Mouse (Mus musculus): ENCODE data around the gene Rxrg. TPM values are rescaled to one million over a fixed set of nuclear protein-coding genes. Genes with fewer than 3 reads are reported as not detected.

Gene Rxrg
- polyA plus RNA-seq, 1 experiment from 2014 or later = 1.7 TPM

GRCm38 (mm10) chr1:167644866-167645537, 46.8 kb downstream of the Rxrg start:
- H3K4me2 ChIP-seq = no peak overlapping the region
- no peaks in the 10 kb centered on the region for H3K36me3 ChIP-seq
- H3K4me1 ChIP-seq (replicated peaks) = no peaks in the 10 kb centered on the region
- H3K9ac ChIP-seq = no peak overlapping the region
- H3K27ac ChIP-seq (ENCODE audit: poor library complexity, severe bottlenecking) = no peak overlapping the region
- ATAC-seq (ENCODE audit: insufficient number of reproducible peaks, low FRiP score) = peak; percentile 55; the same call in 1 of the 2 replicates
- WGBS = 15% methylated on average over 16 of the region's 16 CpGs
- H3K9me3 ChIP-seq (replicated peaks) = no peaks in the 10 kb centered on the region
- H3K27me3 ChIP-seq (replicated peaks) = peaks cover 24% of the 10 kb centered on the region
- no peak overlapping the region for H3K4me3 ChIP-seq

GRCm38 (mm10) chr1:167648670-167649069, 50.5 kb downstream of the Rxrg start:
- Histone ChIP-seq H3K9ac (no peak overlapping the region), H3K27ac (ENCODE audit: poor library complexity, severe bottlenecking) (no peak overlapping the region), H3K9me3 (replicated peaks) (no peaks in the 10 kb centered on the region), H3K4me3 (no peak overlapping the region), H3K4me1 (replicated peaks) (no peaks in the 10 kb centered on the region), H3K36me3 (no peaks in the 10 kb centered on the region), H3K27me3 (replicated peaks) (peaks cover 16% of the 10 kb centered on the region), H3K4me2 (no peak overlapping the region)
- no peak for ATAC-seq (ENCODE audit: insufficient number of reproducible peaks, low FRiP score)
- WGBS = 79% methylated on average over 3 of the region's 3 CpGs

DNA sequence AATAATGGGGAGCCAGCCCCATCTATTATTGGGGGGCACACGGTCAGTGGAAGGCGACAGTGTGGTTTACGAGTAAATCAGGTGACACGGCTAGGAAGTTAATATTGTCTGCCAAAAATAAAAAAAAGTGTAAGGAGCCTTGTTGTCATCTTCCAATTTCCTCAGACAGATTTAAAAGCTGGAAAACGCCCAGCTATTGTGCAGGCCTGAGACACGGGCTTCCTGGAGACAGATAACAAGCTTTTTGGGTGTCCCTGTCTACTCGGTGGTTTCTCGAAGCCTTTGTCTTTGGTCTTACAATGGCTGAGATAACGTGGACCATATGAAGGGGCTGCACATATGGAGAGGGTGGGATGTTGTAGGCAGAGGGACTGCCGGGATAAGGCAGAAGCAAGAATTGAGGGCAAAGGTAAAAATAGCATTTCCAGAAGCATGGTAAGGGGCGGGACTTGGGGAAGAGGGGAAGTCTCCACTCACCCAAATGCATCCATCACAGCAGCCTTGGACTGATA, 51.0 kb downstream of the Rxrg start:
- Histone ChIP-seq H3K4me2 (no peak overlapping the region), H3K4me3 (no peak overlapping the region), H3K27me3 (replicated peaks) (peaks cover 11% of the 10 kb centered on the region), H3K9ac (no peak overlapping the region), H3K36me3 (no peaks in the 10 kb centered on the region), H3K4me1 (replicated peaks) (no peaks in the 10 kb centered on the region), H3K9me3 (replicated peaks) (no peaks in the 10 kb centered on the region), H3K27ac (ENCODE audit: poor library complexity, severe bottlenecking) (no peak overlapping the region)
- no peak; the same call in 1 of the 2 replicates for ATAC-seq (ENCODE audit: insufficient number of reproducible peaks, low FRiP score)
- WGBS = 59% methylated on average over 11 of the region's 11 CpGs

DNA sequence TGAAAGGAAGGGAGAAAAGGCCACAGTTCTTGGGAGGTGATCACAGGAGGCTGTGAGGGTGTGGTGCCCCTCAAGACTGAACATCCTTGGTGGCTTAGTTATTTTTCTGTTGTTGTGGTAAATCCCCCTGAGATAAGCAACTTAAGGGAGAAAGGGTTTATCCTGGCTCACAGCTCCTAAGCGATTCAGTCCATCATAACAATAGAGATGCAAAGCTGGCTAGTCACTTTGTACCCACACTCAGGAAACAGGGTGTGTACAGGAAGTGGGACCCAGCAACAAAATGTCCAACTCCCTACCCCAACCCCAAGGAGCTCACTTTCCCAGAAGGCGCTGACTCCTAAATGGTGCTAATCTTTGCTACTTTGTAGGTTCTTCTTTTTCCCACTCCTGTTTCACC, 54.2 kb downstream of the Rxrg start:
- no peak overlapping the region for H3K4me2 ChIP-seq
- no peak for ATAC-seq (ENCODE audit: insufficient number of reproducible peaks, low FRiP score)
- WGBS = 60% methylated on average over 2 of the region's 2 CpGs
- no peak overlapping the region for H3K9ac ChIP-seq
- H3K9me3 ChIP-seq (replicated peaks) = no peaks in the 10 kb centered on the region
- no peak overlapping the region for H3K4me3 ChIP-seq
- peaks cover 16% of the 10 kb centered on the region for H3K27me3 ChIP-seq (replicated peaks)
- H3K36me3 ChIP-seq = no peaks in the 10 kb centered on the region
- no peak overlapping the region for H3K27ac ChIP-seq (ENCODE audit: poor library complexity, severe bottlenecking)
- no peaks in the 10 kb centered on the region for H3K4me1 ChIP-seq (replicated peaks)

DNA sequence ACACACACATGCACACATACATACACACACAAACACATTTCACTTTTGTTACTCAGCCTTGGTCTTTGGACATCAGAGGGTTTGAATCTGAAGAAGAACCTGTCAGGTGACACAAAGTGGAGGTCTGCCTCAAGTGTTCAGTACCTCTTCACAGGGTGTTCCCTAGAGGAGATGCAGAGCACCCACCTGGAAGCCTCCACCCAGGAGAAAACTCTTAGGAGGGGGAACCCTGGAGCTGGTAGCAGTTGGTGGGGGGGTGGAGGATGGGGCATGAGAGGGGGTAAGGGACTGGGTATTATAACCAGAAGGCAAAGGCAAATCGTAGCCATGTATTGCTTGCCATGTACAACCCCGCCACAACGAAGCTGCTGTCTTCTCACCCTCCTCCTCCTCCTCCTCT, 60.9 kb downstream of the Rxrg start:
- H3K27ac ChIP-seq (ENCODE audit: poor library complexity, severe bottlenecking) = no peak overlapping the region
- no peak overlapping the region for H3K9ac ChIP-seq
- no peak overlapping the region for H3K4me3 ChIP-seq
- no peak overlapping the region for H3K4me2 ChIP-seq
- peaks cover 69% of the 10 kb centered on the region for H3K27me3 ChIP-seq (replicated peaks)
- H3K9me3 ChIP-seq (replicated peaks) = no peaks in the 10 kb centered on the region
- peaks cover 10% of the 10 kb centered on the region for H3K4me1 ChIP-seq (replicated peaks)
- ATAC-seq (ENCODE audit: insufficient number of reproducible peaks, low FRiP score) = no peak
- WGBS = 81% methylated on average over 3 of the region's 3 CpGs
- H3K36me3 ChIP-seq = no peaks in the 10 kb centered on the region

DNA sequence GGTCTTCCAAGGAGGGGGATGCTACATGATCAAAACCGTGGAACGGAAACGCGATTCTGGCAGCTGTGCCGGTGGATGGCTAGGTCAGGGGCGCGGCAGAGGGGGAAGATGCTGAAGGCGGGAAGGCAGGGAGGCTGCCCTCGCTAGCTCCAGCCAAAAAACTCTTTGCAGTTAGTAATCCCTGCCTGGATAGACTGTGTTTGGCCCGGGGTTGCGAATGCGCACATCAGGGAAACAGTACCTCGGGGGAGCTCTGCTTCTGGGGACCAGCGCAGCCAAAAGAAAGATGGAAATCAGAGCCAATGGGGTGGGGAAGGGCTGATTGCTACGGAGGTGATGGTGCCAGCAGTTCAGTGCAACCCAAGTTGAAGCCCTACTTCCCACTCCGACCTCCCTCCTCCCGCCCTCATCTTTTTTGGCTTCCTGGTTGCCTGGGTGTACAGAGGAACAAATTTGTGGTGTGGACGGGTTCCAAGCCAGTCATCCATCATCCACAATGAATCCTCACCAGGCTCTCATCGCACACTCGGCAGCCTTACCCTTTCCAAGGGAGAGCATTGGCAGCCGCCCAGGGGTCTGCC, 62.4 kb downstream of the Rxrg start:
- Histone ChIP-seq H3K4me3 (peak overlapping the region; percentile 26), H3K9ac (no peak overlapping the region), H3K27ac (ENCODE audit: poor library complexity, severe bottlenecking) (no peak overlapping the region), H3K9me3 (replicated peaks) (no peaks in the 10 kb centered on the region), H3K36me3 (no peaks in the 10 kb centered on the region), H3K4me2 (peak overlapping the region; percentile 59), H3K4me1 (replicated peaks) (peaks cover 10% of the 10 kb centered on the region), H3K27me3 (replicated peaks) (peaks cover 73% of the 10 kb centered on the region)
- ATAC-seq (ENCODE audit: insufficient number of reproducible peaks, low FRiP score) = peak; percentile 29; the same call in 1 of the 2 replicates
- 2% methylated on average over 21 of the region's 21 CpGs for WGBS

DNA sequence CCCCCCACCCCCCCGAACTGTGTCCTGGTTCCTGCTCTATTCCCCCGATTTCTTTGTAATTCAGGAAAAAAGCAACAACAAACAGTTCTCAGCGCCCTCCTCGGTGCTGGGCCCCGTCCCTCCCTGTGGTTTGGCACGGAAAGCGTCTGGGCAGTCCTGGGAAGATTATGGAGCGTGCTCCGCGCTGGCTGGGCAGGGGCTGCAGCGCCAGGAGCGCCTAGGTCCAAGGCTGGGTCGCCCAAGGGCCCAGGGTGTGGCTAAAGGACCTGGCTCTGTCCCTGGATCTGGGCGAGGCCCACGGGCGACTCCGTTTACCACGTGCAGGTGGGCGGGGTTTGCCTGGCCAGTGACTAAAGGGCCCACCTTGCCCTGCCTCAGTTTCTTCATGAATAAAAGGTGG, 62.9 kb downstream of the Rxrg start:
- Histone ChIP-seq H3K27ac (ENCODE audit: poor library complexity, severe bottlenecking) (no peak overlapping the region), H3K36me3 (no peaks in the 10 kb centered on the region), H3K27me3 (replicated peaks) (peaks cover 68% of the 10 kb centered on the region), H3K4me3 (peak overlapping the region; percentile 26), H3K4me1 (replicated peaks) (peaks cover 10% of the 10 kb centered on the region), H3K9me3 (replicated peaks) (no peaks in the 10 kb centered on the region), H3K4me2 (peak overlapping the region; percentile 59), H3K9ac (no peak overlapping the region)
- WGBS = 3% methylated on average over 19 of the region's 19 CpGs
- ATAC-seq (ENCODE audit: insufficient number of reproducible peaks, low FRiP score) = peak; percentile 57

- no peak overlapping the region for H3K27ac ChIP-seq (ENCODE audit: poor library complexity, severe bottlenecking)
- H3K36me3 ChIP-seq = no peaks in the 10 kb centered on the region
- WGBS = 65% methylated on average over 5 of the region's 5 CpGs
- peaks cover 58% of the 10 kb centered on the region for H3K27me3 ChIP-seq (replicated peaks)
- H3K4me2 ChIP-seq = no peak overlapping the region
- H3K4me1 ChIP-seq (replicated peaks) = peaks cover 10% of the 10 kb centered on the region
- H3K9ac ChIP-seq = no peak overlapping the region
- H3K4me3 ChIP-seq = no peak overlapping the region
- H3K9me3 ChIP-seq (replicated peaks) = no peaks in the 10 kb centered on the region
- ATAC-seq (ENCODE audit: insufficient number of reproducible peaks, low FRiP score) = no peak
Measured at GRCm38 (mm10) chr1:167663136-167663535, 65.0 kb downstream of the Rxrg start.

GRCm38 (mm10) chr1:167669796-167670195, 71.6 kb downstream of the Rxrg start:
- H3K9me3 ChIP-seq (replicated peaks) = no peaks in the 10 kb centered on the region; the same call in 1 of the 2 replicates
- peaks cover 12% of the 10 kb centered on the region; the same call in 1 of the 2 replicates for H3K4me1 ChIP-seq (replicated peaks)
- peaks cover 64% of the 10 kb centered on the region for H3K27me3 ChIP-seq (replicated peaks)
- H3K27ac ChIP-seq (ENCODE audit: poor library complexity, severe bottlenecking) = no peak overlapping the region
- H3K4me3 ChIP-seq = no peak overlapping the region
- WGBS = 28% methylated on average over 6 of the region's 6 CpGs
- H3K9ac ChIP-seq = no peak overlapping the region
- no peak overlapping the region for H3K4me2 ChIP-seq
- ATAC-seq (ENCODE audit: insufficient number of reproducible peaks, low FRiP score) = no peak
- H3K36me3 ChIP-seq = no peaks in the 10 kb centered on the region

DNA sequence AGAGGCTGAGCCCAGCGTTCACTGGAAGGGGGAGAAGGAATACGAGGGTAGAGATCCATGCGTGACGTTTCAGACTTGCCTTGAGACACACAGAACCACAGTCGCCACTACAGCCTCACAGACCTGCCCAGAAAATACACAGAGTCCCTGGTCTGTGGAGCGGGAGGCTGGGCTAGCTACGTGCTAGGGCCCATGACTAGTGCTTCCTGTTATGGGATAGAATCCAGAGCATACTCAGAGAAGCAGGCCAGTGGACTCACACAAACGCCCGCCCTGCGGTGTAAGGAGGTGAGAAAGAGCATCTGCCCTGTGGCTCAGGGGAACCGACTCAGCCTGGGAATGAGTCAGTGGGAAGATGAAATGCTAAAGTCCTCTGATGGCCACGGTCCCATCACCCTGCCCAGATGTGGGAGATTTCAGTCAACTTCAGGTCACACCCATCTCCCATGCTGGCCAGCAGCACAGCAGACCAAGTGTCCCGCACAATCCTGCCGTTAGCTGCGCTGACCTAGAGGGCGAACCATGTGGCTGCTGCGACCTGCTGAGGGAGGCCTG, 74.3 kb downstream of the Rxrg start:
- no peak for ATAC-seq (ENCODE audit: insufficient number of reproducible peaks, low FRiP score)
- Histone ChIP-seq H3K27me3 (replicated peaks) (peaks cover 68% of the 10 kb centered on the region), H3K9me3 (replicated peaks) (no peaks in the 10 kb centered on the region; the same call in 1 of the 2 replicates), H3K9ac (no peak overlapping the region), H3K4me3 (no peak overlapping the region), H3K4me1 (replicated peaks) (peaks cover 12% of the 10 kb centered on the region; the same call in 1 of the 2 replicates), H3K27ac (ENCODE audit: poor library complexity, severe bottlenecking) (no peak overlapping the region), H3K4me2 (peak overlapping the region; percentile 38), H3K36me3 (no peaks in the 10 kb centered on the region)
- 13% methylated on average over 17 of the region's 17 CpGs for WGBS

DNA sequence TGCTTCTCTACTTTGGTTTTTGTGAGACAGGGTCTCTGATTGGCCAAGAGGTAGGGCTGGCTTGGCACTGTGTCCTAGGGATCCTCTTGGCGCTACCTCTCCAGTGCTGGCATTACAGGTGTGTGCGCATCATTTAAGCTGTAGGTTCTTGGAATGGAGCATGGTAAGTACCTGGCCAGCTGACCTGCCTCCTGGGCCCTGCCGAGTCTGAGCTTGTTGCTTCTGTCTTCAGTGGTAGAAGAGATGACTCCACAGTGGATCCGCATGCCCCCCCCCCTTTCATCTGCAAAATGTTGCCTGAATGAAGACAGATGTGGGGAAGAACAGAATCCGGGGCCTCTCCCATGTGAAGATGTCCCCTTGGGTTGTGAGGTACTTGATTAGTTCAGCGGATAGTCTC, 80.9 kb downstream of the Rxrg start:
- 84% methylated on average over 6 of the region's 6 CpGs for WGBS
- H3K27me3 ChIP-seq (replicated peaks) = peaks cover 20% of the 10 kb centered on the region
- no peak overlapping the region for H3K4me2 ChIP-seq
- no peaks in the 10 kb centered on the region for H3K36me3 ChIP-seq
- no peaks in the 10 kb centered on the region for H3K9me3 ChIP-seq (replicated peaks)
- no peak overlapping the region for H3K9ac ChIP-seq
- no peak overlapping the region for H3K4me3 ChIP-seq
- no peak for ATAC-seq (ENCODE audit: insufficient number of reproducible peaks, low FRiP score)
- no peak overlapping the region for H3K27ac ChIP-seq (ENCODE audit: poor library complexity, severe bottlenecking)
- H3K4me1 ChIP-seq (replicated peaks) = no peaks in the 10 kb centered on the region
